Mouse (Mus musculus) left cerebral cortex, adult 2 months (tissue): ENCODE results near the gene Mmp8. TPM values are rescaled to one million over a fixed set of nuclear protein-coding genes. Genes with fewer than 3 reads are reported as not detected.

Source experiments
- DNase-seq, 2 experiments: peaks; one replicate each; pipeline ENCODE4 v3.0.0; 2021 to 2022; ENCODE audit warnings: low spot score in 2 of 2, mixed read lengths in 1 of 2; ENCODE audit errors: extremely low spot score in 1 of 2
- H3K27ac ChIP-seq: fragments of 200-600 bp; 2 replicates; pipeline ENCODE4 v1.8.1; 2022
- H3K4me3 ChIP-seq: fragments of 200-600 bp; 2 replicates; pipeline ENCODE4 v1.8.1; 2022
- CTCF ChIP-seq: fragments of 200-600 bp; IDR thresholded peaks from 2 replicates; pipeline ENCODE4 v1.8.1; 2022; ENCODE audit warnings: antibody characterized with exemption, mild to moderate bottlenecking, moderate library complexity
- intact Hi-C: fragments of 180-260 bp; cut with DNase I; formaldehyde crosslinking; loops from one replicate; pipeline ENCODE4 v1.15.1; 2025
- long read RNA-seq, 2 experiments: library from polyadenylated mRNA; stranded (forward); transcript quantifications; one replicate each; pipeline ENCODE4 v2.0.0; 2021; ENCODE audit warnings: borderline mapping rate in 2 of 2
- total RNA-seq, 2 experiments: library from RNA; stranded (reverse); gene quantifications; 2 replicates each; pipeline ENCODE4 v1.2.3; 2021

The Mmp8 gene
- total RNA-seq, result under 1 TPM in 1 of 2 experiments, not detected in 1; 0.14 TPM
- long read RNA-seq, experiment 1, result 0 reads
- long read RNA-seq, experiment 2, result 0 reads

GRCm38 (mm10) chr9:7558221-7559017, at the start of gene Mmp8:
Mmp8 (plus strand) TSS chr9:7558456.
- TF ChIP-seq CTCF, result no peak
- Histone ChIP-seq H3K4me3 (no peak within 1 kb of the TSS), H3K27ac (no peak within 1 kb of the TSS)
- DNase-seq, result no peak
- intact Hi-C loops, result no loop called here

GRCm38 (mm10) chr9:7509619-7510233, 48.5 kb upstream of the Mmp8 start:
- TF ChIP-seq CTCF, result no peak

GRCm38 (mm10) chr9:7517944-7518571, 40.2 kb upstream of the Mmp8 start:
- intact Hi-C loops, result no loop called here
- TF ChIP-seq CTCF, result no peak
- Histone ChIP-seq H3K4me3 (no peak overlapping the region), H3K27ac (no peak overlapping the region)
- no peak for DNase-seq

More at GRCm38 (mm10) chr9:7509619-7510233, 48.5 kb upstream of the Mmp8 start:
- no peak for DNase-seq
- Histone ChIP-seq H3K27ac (no peak overlapping the region), H3K4me3 (no peak overlapping the region)
- intact Hi-C loops, result no loop called here

GRCm38 (mm10) chr9:7526255-7526940, 31.9 kb upstream of the Mmp8 start:
- TF ChIP-seq CTCF, result no peak
- DNase-seq, result no peak
- H3K4me3 ChIP-seq, result no peak overlapping the region
- intact Hi-C loops, result no loop called here
- no peak overlapping the region for H3K27ac ChIP-seq

- no peak for DNase-seq
- H3K27ac ChIP-seq, result no peak overlapping the region
- intact Hi-C loops, result no loop called here
- no peak for TF ChIP-seq CTCF
- no peak overlapping the region for H3K4me3 ChIP-seq
These were observed 15.5 kb upstream of the Mmp8 start for GRCm38 (mm10) chr9:7542763-7543162.

- no peak for TF ChIP-seq CTCF
- no peak for DNase-seq
These were observed 13.3 kb upstream of the Mmp8 start for GRCm38 (mm10) chr9:7544923-7545457.

GRCm38 (mm10) chr9:7545471-7545870, 12.8 kb upstream of the Mmp8 start:
- no peak overlapping the region for H3K27ac ChIP-seq
- no peak for DNase-seq
- no peak overlapping the region for H3K4me3 ChIP-seq
- TF ChIP-seq CTCF, result no peak
- intact Hi-C loops, result no loop called here

More at GRCm38 (mm10) chr9:7544923-7545457, 13.3 kb upstream of the Mmp8 start:
- Histone ChIP-seq H3K27ac (no peak overlapping the region), H3K4me3 (no peak overlapping the region)
- intact Hi-C loops, result no loop called here

- DNase-seq, result no peak
- intact Hi-C loops, result no loop called here
- Histone ChIP-seq H3K27ac (no peak overlapping the region), H3K4me3 (no peak overlapping the region)
- TF ChIP-seq CTCF, result no peak
These were observed 12.3 kb upstream of the Mmp8 start for GRCm38 (mm10) chr9:7545920-7546319.

- H3K27ac ChIP-seq, result no peak overlapping the region
- no peak overlapping the region for H3K4me3 ChIP-seq
- DNase-seq, result no peak
- intact Hi-C loops, result no loop called here
- no peak for TF ChIP-seq CTCF
These were observed 6.3 kb upstream of the Mmp8 start for GRCm38 (mm10) chr9:7551943-7552342.

GRCm38 (mm10) chr9:7553536-7553935, 4.7 kb upstream of the Mmp8 start:
- intact Hi-C loops, result no loop called here
- Histone ChIP-seq H3K4me3 (no peak overlapping the region), H3K27ac (no peak overlapping the region)
- no peak for DNase-seq
- TF ChIP-seq CTCF, result no peak

- Histone ChIP-seq H3K4me3 (no peak overlapping the region), H3K27ac (no peak overlapping the region)
- peak; percentile 57 for TF ChIP-seq CTCF
- DNase-seq, result no peak
- intact Hi-C loops, result loop anchor here (2.0 kb wide), 1 partner anchor 40 kb away; no protein-coding TSS in a partner anchor
These were observed 3.9 kb upstream of the Mmp8 start for GRCm38 (mm10) chr9:7554382-7554781.
